Mouse (Mus musculus): ENCODE results near the gene Rimklb. TPM values are rescaled to one million over a fixed set of nuclear protein-coding genes. Genes with fewer than 3 reads are reported as not detected.
"Not testable (repeated sequence)": the region's sequence is repeated elsewhere in the genome, so short reads cannot be mapped to it uniquely, and the experiment has no call there.

Rimklb gene
- 7.5 and 8.3 TPM in 2 replicates for polyA plus RNA-seq (2015; fragmentation: Nextera tagmentation; extraction: Ambion mirVana)

DNA sequence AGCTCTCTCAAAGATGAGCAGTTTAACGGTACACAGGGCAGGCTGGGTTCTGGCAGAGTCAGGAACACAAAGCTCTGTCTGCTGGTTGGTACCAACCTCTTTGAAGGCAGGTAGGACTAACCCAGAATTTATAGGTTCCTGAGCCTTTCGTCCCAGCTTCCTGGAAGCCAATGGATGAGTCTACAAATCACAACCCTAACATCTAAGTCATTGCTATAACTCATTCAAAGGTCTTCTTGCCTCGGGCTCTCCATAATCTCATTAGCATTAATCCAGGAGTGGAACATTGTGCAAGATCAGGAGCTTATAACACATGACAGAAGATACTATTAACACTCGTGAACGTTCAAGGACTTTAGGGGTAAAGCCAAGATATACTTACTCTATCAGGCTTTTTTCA is at the start of gene Rimklb:
Rimklb (minus strand) TSS at position 101 of the 400 bp plus-strand sequence.
- ATAC-seq (ENCODE audit: low read depth): no peak
- Histone ChIP-seq H3K9me3 (ENCODE audit: control insufficient read depth, low read length) (no peaks in the 10 kb centered on the region), H3K36me3 (ENCODE audit: control insufficient read depth, insufficient read depth, low read length) (no peaks in the 10 kb centered on the region), H3K4me3 (ENCODE audit: low read length) (no peak within 1 kb of the TSS), H3K27me3 (ENCODE audit: control insufficient read depth, insufficient read depth, low read depth, low read length) (no peaks in the 10 kb centered on the region), H3K4me2 (ENCODE audit: low read depth, low read length) (no peak within 1 kb of the TSS), H3K4me1 (replicated peaks; ENCODE audit: control insufficient read depth, insufficient read depth, low read length) (peaks cover 10% of the 10 kb centered on the region), H3K27ac (ENCODE audit: low read length) (no peak within 1 kb of the TSS), H3K9ac (ENCODE audit: low read length) (no peak within 1 kb of the TSS)
- WGBS: 80% methylated on average over 5 of the region's 5 CpGs

DNA sequence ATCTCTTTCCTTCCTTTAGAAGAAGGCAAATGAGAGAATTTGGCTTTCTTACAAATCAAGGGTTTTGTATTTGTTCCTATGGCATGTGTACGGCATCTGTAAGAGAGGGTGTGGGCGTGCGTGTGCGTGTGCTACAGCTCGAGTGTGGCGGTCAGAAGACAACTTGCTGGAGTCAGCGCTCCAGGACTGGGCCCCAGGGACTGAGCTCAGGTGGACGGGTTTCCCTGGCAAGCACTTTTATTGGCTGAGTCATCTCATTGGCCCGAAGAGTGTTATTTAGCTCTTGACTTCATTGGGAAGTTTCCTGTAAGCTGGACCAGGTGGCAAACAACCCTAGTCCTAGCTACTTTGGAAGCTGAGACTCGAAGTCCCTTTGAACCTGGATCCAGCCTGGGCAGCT is 47.4 kb upstream of the Rimklb start:
- no peak for ATAC-seq (ENCODE audit: low read depth)
- H3K27me3 ChIP-seq (ENCODE audit: control insufficient read depth, insufficient read depth, low read depth, low read length): no peaks in the 10 kb centered on the region
- 61% methylated on average over 10 of the region's 10 CpGs for WGBS

DNA sequence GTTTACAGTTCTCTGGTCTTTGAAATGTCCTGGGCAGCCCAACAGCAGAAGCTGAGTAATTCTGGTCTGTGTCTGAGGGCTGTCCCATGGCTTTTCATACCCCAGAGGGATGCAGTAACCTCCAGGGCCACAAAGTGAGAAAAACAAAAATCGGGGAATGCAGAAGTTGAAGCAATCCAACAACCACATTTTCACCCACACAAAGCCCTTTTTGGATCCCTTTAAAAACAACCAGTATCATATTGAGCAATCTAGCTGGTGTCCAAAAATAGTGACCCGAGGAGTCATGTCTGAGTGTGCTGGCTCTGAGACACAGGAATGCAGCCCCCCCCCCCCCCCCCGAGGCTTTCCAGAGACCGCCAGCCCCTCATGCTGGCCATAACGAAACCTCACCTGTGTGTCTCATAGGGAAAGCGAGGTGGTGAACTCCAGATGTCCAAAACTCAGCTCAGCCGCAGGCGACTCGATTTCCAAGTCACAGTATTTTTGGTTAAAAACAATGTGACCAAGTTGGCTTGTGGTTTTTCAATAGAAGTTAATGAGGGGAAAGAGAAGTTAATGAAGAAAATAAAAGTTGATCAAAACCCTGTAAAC is 46.8 kb upstream of the Rimklb start:
- Histone ChIP-seq H3K4me2 (ENCODE audit: low read depth, low read length) (no peak overlapping the region), H3K9ac (ENCODE audit: low read length) (no peak overlapping the region), H3K9me3 (ENCODE audit: control insufficient read depth, low read length) (no peaks in the 10 kb centered on the region), H3K27me3 (ENCODE audit: control insufficient read depth, insufficient read depth, low read depth, low read length) (no peaks in the 10 kb centered on the region), H3K27ac (ENCODE audit: low read length) (no peak overlapping the region), H3K36me3 (ENCODE audit: control insufficient read depth, insufficient read depth, low read length) (no peaks in the 10 kb centered on the region), H3K4me1 (replicated peaks; ENCODE audit: control insufficient read depth, insufficient read depth, low read length) (no peaks in the 10 kb centered on the region), H3K4me3 (ENCODE audit: low read length) (no peak overlapping the region)
- peak; percentile 41; the same call in 1 of the 2 replicates for ATAC-seq (ENCODE audit: low read depth)
- 44% methylated on average over 9 of the region's 9 CpGs for WGBS

More for the DNA sequence above, 47.4 kb upstream of the Rimklb start:
- no peaks in the 10 kb centered on the region for H3K4me1 ChIP-seq (replicated peaks; ENCODE audit: control insufficient read depth, insufficient read depth, low read length)
- H3K9me3 ChIP-seq (ENCODE audit: control insufficient read depth, low read length): no peaks in the 10 kb centered on the region
- H3K36me3 ChIP-seq (ENCODE audit: control insufficient read depth, insufficient read depth, low read length): no peaks in the 10 kb centered on the region
- H3K4me3 ChIP-seq (ENCODE audit: low read length): no peak overlapping the region
- no peak overlapping the region for H3K4me2 ChIP-seq (ENCODE audit: low read depth, low read length)
- no peak overlapping the region for H3K9ac ChIP-seq (ENCODE audit: low read length)
- H3K27ac ChIP-seq (ENCODE audit: low read length): no peak overlapping the region

DNA sequence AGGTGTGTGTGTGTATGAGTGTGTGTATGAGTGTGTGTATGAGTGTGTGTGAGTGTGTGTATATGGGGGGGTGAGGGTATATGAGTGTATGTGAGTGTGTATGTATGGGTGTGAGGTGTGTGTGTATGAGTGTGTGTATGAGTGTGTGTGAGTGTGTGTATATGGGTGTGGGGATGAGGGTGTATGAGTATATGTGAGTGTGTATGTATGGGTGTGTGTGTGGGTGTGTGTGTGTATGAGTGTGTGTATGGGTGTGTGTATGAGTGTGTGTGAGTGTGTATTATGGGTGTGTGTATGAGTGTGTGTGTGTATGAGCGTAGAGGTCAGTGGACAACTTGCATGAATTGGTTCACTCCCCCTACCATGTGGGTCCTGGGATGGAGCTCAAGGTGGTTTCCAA is 46.1 kb upstream of the Rimklb start:
- Histone ChIP-seq H3K36me3 (ENCODE audit: control insufficient read depth, insufficient read depth, low read length) (no peaks in the 10 kb centered on the region), H3K9me3 (ENCODE audit: control insufficient read depth, low read length) (no peaks in the 10 kb centered on the region), H3K27me3 (ENCODE audit: control insufficient read depth, insufficient read depth, low read depth, low read length) (no peaks in the 10 kb centered on the region), H3K4me3 (ENCODE audit: low read length) (no peak overlapping the region), H3K4me1 (replicated peaks; ENCODE audit: control insufficient read depth, insufficient read depth, low read length) (no peaks in the 10 kb centered on the region), H3K27ac (ENCODE audit: low read length) (no peak overlapping the region), H3K9ac (ENCODE audit: low read length) (no peak overlapping the region), H3K4me2 (ENCODE audit: low read depth, low read length) (no peak overlapping the region)
- WGBS: 83% methylated on average over 1 of the region's 1 CpGs
- no peak for ATAC-seq (ENCODE audit: low read depth)

DNA sequence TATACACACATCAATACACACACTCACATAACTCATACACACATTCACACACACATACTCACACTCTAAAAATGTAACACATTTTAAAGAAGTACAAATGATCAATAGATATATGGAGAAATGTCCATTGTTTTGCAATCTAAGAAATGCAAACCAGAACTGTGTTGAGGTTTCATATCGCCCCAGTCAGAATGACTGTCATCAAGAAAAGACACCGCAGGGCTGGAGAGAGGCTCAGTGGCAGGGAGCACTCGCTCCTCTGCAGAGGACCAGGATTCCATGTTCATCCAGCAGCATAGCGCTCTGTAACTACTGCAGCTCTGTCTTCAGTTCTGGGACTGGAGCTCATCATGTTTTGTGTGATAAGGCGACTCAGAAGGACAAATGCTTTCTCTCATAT is 45.0 kb upstream of the Rimklb start:
- WGBS: 70% methylated on average over 5 of the region's 5 CpGs
- H3K27ac ChIP-seq (ENCODE audit: low read length): no peak overlapping the region
- no peak overlapping the region for H3K9ac ChIP-seq (ENCODE audit: low read length)

DNA sequence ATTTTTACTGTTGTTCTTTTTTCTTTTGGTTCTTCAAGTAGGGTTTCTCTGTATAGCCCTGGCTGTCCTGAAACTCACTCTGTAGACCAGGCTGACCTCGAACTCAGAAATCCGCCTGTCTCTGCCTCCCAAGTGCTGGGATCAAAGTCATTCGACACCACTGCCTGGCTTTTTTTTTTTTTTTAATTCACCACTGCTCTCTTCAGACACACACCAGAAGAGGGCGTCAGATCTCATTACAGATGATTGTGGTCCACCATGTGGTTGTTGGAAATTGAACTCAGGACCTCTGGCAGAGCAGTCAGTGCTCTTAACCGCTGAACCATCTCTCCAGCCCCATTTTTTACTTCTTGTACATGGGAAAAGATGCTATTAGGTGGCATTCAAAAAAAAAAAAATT is 43.9 kb upstream of the Rimklb start:
- H3K4me1 ChIP-seq (replicated peaks; ENCODE audit: control insufficient read depth, insufficient read depth, low read length); H3K9me3 ChIP-seq (ENCODE audit: control insufficient read depth, low read length); ATAC-seq (ENCODE audit: low read depth); H3K4me3 ChIP-seq (ENCODE audit: low read length); H3K27me3 ChIP-seq (ENCODE audit: control insufficient read depth, insufficient read depth, low read depth, low read length); H3K36me3 ChIP-seq (ENCODE audit: control insufficient read depth, insufficient read depth, low read length); H3K9ac ChIP-seq (ENCODE audit: low read length); H3K4me2 ChIP-seq (ENCODE audit: low read depth, low read length); H3K27ac ChIP-seq (ENCODE audit: low read length): not testable (repeated sequence)
- WGBS: 69% methylated on average over 5 of the region's 5 CpGs

More for the DNA sequence above, 45.0 kb upstream of the Rimklb start:
- no peaks in the 10 kb centered on the region for H3K4me1 ChIP-seq (replicated peaks; ENCODE audit: control insufficient read depth, insufficient read depth, low read length)
- no peak overlapping the region for H3K4me2 ChIP-seq (ENCODE audit: low read depth, low read length)
- H3K9me3 ChIP-seq (ENCODE audit: control insufficient read depth, low read length): no peaks in the 10 kb centered on the region
- no peaks in the 10 kb centered on the region for H3K27me3 ChIP-seq (ENCODE audit: control insufficient read depth, insufficient read depth, low read depth, low read length)
- H3K4me3 ChIP-seq (ENCODE audit: low read length): no peak overlapping the region
- ATAC-seq (ENCODE audit: low read depth): no peak
- no peaks in the 10 kb centered on the region for H3K36me3 ChIP-seq (ENCODE audit: control insufficient read depth, insufficient read depth, low read length)

DNA sequence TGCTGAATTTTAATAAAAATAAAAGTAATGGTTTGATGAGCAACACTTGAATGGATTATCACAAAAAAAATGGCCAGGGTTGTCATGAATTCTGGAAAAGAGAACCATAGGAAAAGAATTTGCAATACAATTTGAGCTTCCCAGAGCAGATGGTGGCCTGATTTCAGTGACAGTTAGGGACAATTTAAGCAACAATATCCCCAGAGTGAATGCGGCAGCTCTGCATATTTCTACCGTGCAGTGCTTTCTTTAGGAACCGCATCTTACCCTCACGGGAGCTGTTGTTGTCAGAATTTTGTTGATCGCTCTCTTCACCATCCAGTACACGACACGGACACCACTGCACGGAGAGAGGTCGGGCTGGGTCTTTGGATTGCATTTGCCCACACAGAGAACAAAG is 41.0 kb upstream of the Rimklb start:
- Histone ChIP-seq H3K27me3 (ENCODE audit: control insufficient read depth, insufficient read depth, low read depth, low read length) (no peaks in the 10 kb centered on the region), H3K4me3 (ENCODE audit: low read length) (no peak overlapping the region), H3K9ac (ENCODE audit: low read length) (no peak overlapping the region), H3K36me3 (ENCODE audit: control insufficient read depth, insufficient read depth, low read length) (no peaks in the 10 kb centered on the region), H3K27ac (ENCODE audit: low read length) (no peak overlapping the region), H3K4me2 (ENCODE audit: low read depth, low read length) (no peak overlapping the region), H3K9me3 (ENCODE audit: control insufficient read depth, low read length) (no peaks in the 10 kb centered on the region), H3K4me1 (replicated peaks; ENCODE audit: control insufficient read depth, insufficient read depth, low read length) (no peaks in the 10 kb centered on the region)
- no peak for ATAC-seq (ENCODE audit: low read depth)
- WGBS: 80% methylated on average over 9 of the region's 9 CpGs

DNA sequence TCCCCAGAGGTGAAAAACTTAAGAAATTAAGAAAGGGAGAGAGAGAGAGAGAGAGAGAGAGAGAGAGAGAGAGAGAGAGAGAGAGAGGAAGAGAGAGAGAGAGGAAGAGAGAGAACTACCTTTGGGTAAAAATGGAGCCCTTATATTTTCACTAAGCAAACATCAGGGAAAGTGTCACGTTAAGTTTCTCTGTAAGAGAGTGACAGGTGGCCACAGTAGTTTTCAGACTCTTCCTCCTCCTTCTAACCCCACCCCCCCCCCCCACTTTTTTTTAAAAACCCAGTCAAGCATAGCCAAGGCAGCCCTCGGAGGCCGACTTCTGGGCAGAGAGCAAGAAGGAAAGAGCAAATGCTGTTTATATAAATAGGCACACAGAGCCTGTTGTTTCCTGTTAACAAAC is 35.5 kb upstream of the Rimklb start:
- WGBS: 26% methylated on average over 3 of the region's 3 CpGs
- no peaks in the 10 kb centered on the region for H3K27me3 ChIP-seq (ENCODE audit: control insufficient read depth, insufficient read depth, low read depth, low read length)
- no peaks in the 10 kb centered on the region for H3K9me3 ChIP-seq (ENCODE audit: control insufficient read depth, low read length)
- no peak overlapping the region for H3K9ac ChIP-seq (ENCODE audit: low read length)
- no peak overlapping the region for H3K27ac ChIP-seq (ENCODE audit: low read length)
- H3K4me2 ChIP-seq (ENCODE audit: low read depth, low read length): no peak overlapping the region
- no peak overlapping the region for H3K4me3 ChIP-seq (ENCODE audit: low read length)
- H3K4me1 ChIP-seq (replicated peaks; ENCODE audit: control insufficient read depth, insufficient read depth, low read length): peaks cover 5% of the 10 kb centered on the region; the same call in 1 of the 2 replicates
- ATAC-seq (ENCODE audit: low read depth): no peak
- H3K36me3 ChIP-seq (ENCODE audit: control insufficient read depth, insufficient read depth, low read length): no peaks in the 10 kb centered on the region

DNA sequence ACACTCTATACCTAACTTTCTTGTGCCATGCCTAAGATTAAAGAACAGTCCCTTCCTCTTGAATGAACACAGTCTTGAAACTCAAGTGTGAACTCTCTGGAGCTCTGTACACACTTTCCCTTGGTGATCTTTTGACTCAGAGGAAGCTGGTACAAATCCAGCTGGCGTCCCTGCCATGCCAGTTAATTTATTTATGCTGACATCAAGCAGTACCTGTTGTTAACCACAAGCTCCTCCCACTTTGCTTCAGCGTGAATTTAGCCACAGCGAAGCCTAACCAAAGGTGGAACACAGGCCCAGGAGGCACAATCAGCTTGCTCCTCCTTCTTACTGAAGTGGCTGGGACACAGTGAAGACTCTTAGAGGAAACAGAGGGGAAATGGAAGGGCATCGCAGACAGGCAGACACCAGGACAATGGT is 34.3 kb upstream of the Rimklb start:
- Histone ChIP-seq H3K36me3 (ENCODE audit: control insufficient read depth, insufficient read depth, low read length) (no peaks in the 10 kb centered on the region), H3K4me3 (ENCODE audit: low read length) (peak overlapping the region; percentile 6; the same call in 1 of the 2 replicates), H3K9me3 (ENCODE audit: control insufficient read depth, low read length) (no peaks in the 10 kb centered on the region), H3K27me3 (ENCODE audit: control insufficient read depth, insufficient read depth, low read depth, low read length) (no peaks in the 10 kb centered on the region), H3K9ac (ENCODE audit: low read length) (no peak overlapping the region), H3K4me1 (replicated peaks; ENCODE audit: control insufficient read depth, insufficient read depth, low read length) (peaks cover 5% of the 10 kb centered on the region; the same call in 1 of the 2 replicates), H3K27ac (ENCODE audit: low read length) (no peak overlapping the region), H3K4me2 (ENCODE audit: low read depth, low read length) (peak overlapping the region; percentile 39)
- peak; percentile 60; the same call in 1 of the 2 replicates for ATAC-seq (ENCODE audit: low read depth)
- 11% methylated on average over 4 of the region's 4 CpGs for WGBS

Measured in lung, embryonic 16.5 days (tissue).